Mouse (Mus musculus) intestine, postnatal 0 days (tissue): ENCODE results near the gene C8g. TPM values are rescaled to one million over a fixed set of nuclear protein-coding genes. Genes with fewer than 3 reads are reported as not detected.

Source experiments
- ATAC-seq: fragments of 200-750 bp; cut with Nextera tagmentation; 2 replicates; pipeline ENCODE4 v1.8.0; 2017; ENCODE audit warnings: mild to moderate bottlenecking, moderate TSS enrichment, moderate library complexity
- H3K27ac ChIP-seq: fragments of 300-500 bp; sonication (generic); 2 replicates; pipeline ENCODE4 v1.5.1; 2014; ENCODE audit warnings: mild to moderate bottlenecking, low read depth, low read length, moderate library complexity
- H3K27me3 ChIP-seq: fragments of 300-500 bp; sonication (generic); replicated peaks from 2 replicates; pipeline ENCODE4 v1.6.1; 2014; ENCODE audit warnings: low read length, mixed read lengths; ENCODE audit not compliant: control insufficient read depth, insufficient read depth
- H3K36me3 ChIP-seq: fragments of 300-500 bp; sonication (generic); 2 replicates; pipeline ENCODE4 v1.6.1; 2014; ENCODE audit warnings: mild to moderate bottlenecking, moderate library complexity; ENCODE audit not compliant: control insufficient read depth, insufficient read depth
- H3K4me1 ChIP-seq: fragments of 300-500 bp; sonication (generic); replicated peaks from 2 replicates; pipeline ENCODE4 v1.6.1; 2014; ENCODE audit warnings: antibody characterized with exemption, low read length, mixed read lengths; ENCODE audit not compliant: control insufficient read depth, insufficient read depth
- H3K4me2 ChIP-seq: fragments of 300-500 bp; sonication (generic); replicated peaks from 2 replicates; pipeline ENCODE4 v1.6.1; 2014; ENCODE audit warnings: low read depth, mild to moderate bottlenecking, moderate library complexity
- H3K4me3 ChIP-seq: fragments of 300-500 bp; sonication (generic); 2 replicates; pipeline ENCODE4 v1.5.1; 2014; ENCODE audit warnings: low read depth, low read length
- H3K9ac ChIP-seq: fragments of 300-500 bp; sonication (generic); 2 replicates; pipeline ENCODE4 v1.6.1; 2014; ENCODE audit warnings: mild to moderate bottlenecking, low read depth, low read length
- H3K9me3 ChIP-seq: fragments of 300-500 bp; sonication (generic); 2 replicates; pipeline ENCODE4 v1.6.1; 2016; ENCODE audit warnings: mixed run types; ENCODE audit not compliant: control insufficient read depth
- CTCF ChIP-seq: sonication (generic); IDR thresholded peaks from 2 replicates; pipeline ENCODE4 v1.5.1; 2016; ENCODE audit warnings: low read depth, mild to moderate bottlenecking, control low read depth, antibody characterized with exemption, moderate library complexity
- WGBS: fragments of 180-500 bp; shearing (Covaris S2); extraction: QIAGEN DNeasy Blood & Tissue Kit; methylation state at CpG from one replicate; pipeline ENCODE4 v1.1.7; 2014; 5-methylcytosine and 5-hydroxymethylcytosine counted together
- polyA plus RNA-seq: library from polyadenylated mRNA; unstranded; fragments of >200 nt; fragmentation: Nextera tagmentation; extraction: Ambion mirVana; gene quantifications from 2 replicates; pipeline ENCODE4 v1.2.1, GENCODE M21; 2015

Gene C8g
- polyA plus RNA-seq, 1 experiment from 2014 or later, result 48.5 TPM

- no peak overlapping the region for H3K27ac ChIP-seq
- no peak overlapping the region for H3K9ac ChIP-seq
- no peak overlapping the region for H3K4me2 ChIP-seq
- WGBS, result 31% methylated on average over 7 of the region's 7 CpGs
- peak; percentile 75 for TF ChIP-seq CTCF
- peak; percentile 17; the same call in 1 of the 2 replicates for ATAC-seq
- no peaks in the 10 kb centered on the region for H3K27me3 ChIP-seq
- no peaks in the 10 kb centered on the region for H3K36me3 ChIP-seq
- H3K9me3 ChIP-seq, result no peaks in the 10 kb centered on the region
- H3K4me3 ChIP-seq, result no peak overlapping the region
- H3K4me1 ChIP-seq, result peaks cover 6% of the 10 kb centered on the region; the same call in 1 of the 2 replicates
Measured at GRCm38 (mm10) chr2:25482969-25483368, 18.6 kb downstream of the C8g start.

GRCm38 (mm10) chr2:25480541-25480940 is 21.0 kb downstream of the C8g start:
- H3K4me1 ChIP-seq, result peaks cover 3% of the 10 kb centered on the region; the same call in 1 of the 2 replicates
- no peak overlapping the region for H3K4me2 ChIP-seq
- 78% methylated on average over 1 of the region's 1 CpGs for WGBS
- TF ChIP-seq CTCF, result no peak
- no peaks in the 10 kb centered on the region for H3K36me3 ChIP-seq
- no peaks in the 10 kb centered on the region for H3K9me3 ChIP-seq
- no peak for ATAC-seq
- no peak overlapping the region for H3K9ac ChIP-seq
- H3K4me3 ChIP-seq, result no peak overlapping the region
- 0 out of 2 replicates have a peak overlapping the region, but pooled peaks have one; percentile 28 for H3K27ac ChIP-seq
- H3K27me3 ChIP-seq, result no peaks in the 10 kb centered on the region

- no peaks in the 10 kb centered on the region for H3K36me3 ChIP-seq
- H3K27ac ChIP-seq, result 0 out of 2 replicates have a peak overlapping the region, but pooled peaks have one; percentile 28
- no peaks in the 10 kb centered on the region for H3K4me1 ChIP-seq
- H3K9ac ChIP-seq, result no peak overlapping the region
- 46% methylated on average over 10 of the region's 10 CpGs for WGBS
- no peaks in the 10 kb centered on the region for H3K27me3 ChIP-seq
- H3K4me3 ChIP-seq, result no peak overlapping the region
- no peak for TF ChIP-seq CTCF
- H3K4me2 ChIP-seq, result 0 out of 2 replicates have a peak overlapping the region, but pooled peaks have one; percentile 13
- H3K9me3 ChIP-seq, result no peaks in the 10 kb centered on the region
- 0 out of 2 replicates have a peak, but pooled peaks have one; percentile 19 for ATAC-seq
Measured at GRCm38 (mm10) chr2:25479551-25480311, 21.8 kb downstream of the C8g start.

GRCm38 (mm10) chr2:25477967-25478675 is 23.4 kb downstream of the C8g start:
- Histone ChIP-seq H3K4me1 (no peaks in the 10 kb centered on the region), H3K27me3 (no peaks in the 10 kb centered on the region), H3K27ac (no peak overlapping the region), H3K4me3 (no peak overlapping the region), H3K36me3 (no peaks in the 10 kb centered on the region), H3K9ac (no peak overlapping the region), H3K9me3 (no peaks in the 10 kb centered on the region), H3K4me2 (no peak overlapping the region)
- no peak for ATAC-seq
- WGBS, result 89% methylated on average over 3 of the region's 3 CpGs
- TF ChIP-seq CTCF, result no peak

GRCm38 (mm10) chr2:25477541-25477940 is 24.0 kb downstream of the C8g start:
- Histone ChIP-seq H3K27me3 (no peaks in the 10 kb centered on the region), H3K36me3 (no peaks in the 10 kb centered on the region), H3K9ac (no peak overlapping the region), H3K4me2 (no peak overlapping the region), H3K4me1 (no peaks in the 10 kb centered on the region), H3K4me3 (no peak overlapping the region), H3K27ac (no peak overlapping the region), H3K9me3 (no peaks in the 10 kb centered on the region)
- no peak for ATAC-seq
- 88% methylated on average over 8 of the region's 8 CpGs for WGBS
- TF ChIP-seq CTCF, result no peak

- Histone ChIP-seq H3K27me3 (no peaks in the 10 kb centered on the region), H3K4me1 (0 out of 2 replicates have a peak, but pooled peaks cover 3% of the 10 kb centered on the region), H3K9ac (no peak overlapping the region), H3K36me3 (no peaks in the 10 kb centered on the region), H3K9me3 (no peaks in the 10 kb centered on the region), H3K27ac (no peak overlapping the region), H3K4me2 (no peak overlapping the region), H3K4me3 (no peak overlapping the region)
- no peak for TF ChIP-seq CTCF
- ATAC-seq, result no peak
- WGBS, result 78% methylated on average over 2 of the region's 2 CpGs
Measured at GRCm38 (mm10) chr2:25472550-25472949, 29.0 kb downstream of the C8g start.
